Mouse (Mus musculus) thymus, postnatal 4 days (tissue): ENCODE measurements around the gene Egfl6.

Experiments
- DNase-seq: peaks from one replicate; pipeline ENCODE4 v3.0.0; 2021

The Egfl6 gene

DNA sequence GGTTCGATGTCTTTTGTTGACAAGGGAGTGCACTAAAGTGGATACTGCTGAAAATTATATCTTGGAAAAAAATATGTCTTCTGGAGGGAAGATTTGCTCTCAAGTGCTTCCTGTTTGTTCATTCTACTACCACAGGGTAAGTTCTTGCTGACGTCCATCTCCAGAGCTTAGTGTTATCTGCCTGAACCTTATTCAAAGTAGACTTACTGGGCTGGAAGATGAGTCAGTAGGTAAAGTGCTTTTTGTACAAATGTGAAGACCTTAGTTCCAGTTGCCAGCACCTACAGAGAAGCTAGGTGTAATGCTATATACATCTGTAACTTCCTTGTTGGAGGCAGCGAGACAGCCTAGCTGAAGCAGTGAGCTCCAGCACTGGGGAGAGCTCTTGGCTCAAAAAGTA is 69.6 kb downstream of the Egfl6 start:
- no peak for DNase-seq

DNA sequence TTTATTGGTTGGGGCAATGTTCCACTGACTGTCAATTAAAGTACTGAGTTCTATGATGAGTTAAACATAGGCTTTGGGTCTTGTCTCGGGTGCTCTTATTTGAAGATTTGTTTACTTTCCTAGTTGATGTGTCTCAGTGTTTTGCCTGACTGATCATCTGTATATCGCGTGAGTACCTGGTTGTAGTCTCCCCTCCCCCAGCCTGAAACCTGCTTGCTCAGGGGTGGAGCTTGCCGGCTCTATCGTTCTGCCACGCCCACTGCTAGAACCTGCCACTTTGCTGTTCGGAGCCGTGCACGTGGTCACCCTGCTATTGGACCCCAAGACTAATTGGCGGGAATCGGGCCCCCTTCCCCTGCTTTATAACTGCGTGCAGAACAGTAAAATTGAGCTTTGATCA is 71.5 kb downstream of the Egfl6 start:
- peak; percentile 49 for DNase-seq

GRCm38 (mm10) chrX:166512071-166512470 is 73.4 kb downstream of the Egfl6 start:
- DNase-seq: no peak

DNA sequence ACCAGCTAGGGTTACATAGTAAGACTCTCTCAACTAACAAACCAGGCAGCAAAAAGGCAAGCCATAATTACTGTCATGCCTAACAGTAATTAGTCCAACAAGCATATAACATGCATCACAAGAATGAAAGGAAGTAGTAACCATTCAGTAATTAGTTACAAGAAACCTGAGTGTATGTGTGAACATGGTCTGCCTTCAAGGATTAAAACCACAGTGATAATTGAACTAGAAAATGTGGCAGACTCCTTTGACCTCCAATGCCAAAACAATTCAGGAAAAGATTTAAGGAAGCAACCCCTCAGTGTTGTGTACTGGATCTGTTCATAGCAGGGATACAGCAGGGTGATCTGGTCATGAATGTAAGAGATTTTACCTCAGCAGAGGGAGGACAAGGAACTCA is 74.4 kb downstream of the Egfl6 start:
- DNase-seq: no peak

DNA sequence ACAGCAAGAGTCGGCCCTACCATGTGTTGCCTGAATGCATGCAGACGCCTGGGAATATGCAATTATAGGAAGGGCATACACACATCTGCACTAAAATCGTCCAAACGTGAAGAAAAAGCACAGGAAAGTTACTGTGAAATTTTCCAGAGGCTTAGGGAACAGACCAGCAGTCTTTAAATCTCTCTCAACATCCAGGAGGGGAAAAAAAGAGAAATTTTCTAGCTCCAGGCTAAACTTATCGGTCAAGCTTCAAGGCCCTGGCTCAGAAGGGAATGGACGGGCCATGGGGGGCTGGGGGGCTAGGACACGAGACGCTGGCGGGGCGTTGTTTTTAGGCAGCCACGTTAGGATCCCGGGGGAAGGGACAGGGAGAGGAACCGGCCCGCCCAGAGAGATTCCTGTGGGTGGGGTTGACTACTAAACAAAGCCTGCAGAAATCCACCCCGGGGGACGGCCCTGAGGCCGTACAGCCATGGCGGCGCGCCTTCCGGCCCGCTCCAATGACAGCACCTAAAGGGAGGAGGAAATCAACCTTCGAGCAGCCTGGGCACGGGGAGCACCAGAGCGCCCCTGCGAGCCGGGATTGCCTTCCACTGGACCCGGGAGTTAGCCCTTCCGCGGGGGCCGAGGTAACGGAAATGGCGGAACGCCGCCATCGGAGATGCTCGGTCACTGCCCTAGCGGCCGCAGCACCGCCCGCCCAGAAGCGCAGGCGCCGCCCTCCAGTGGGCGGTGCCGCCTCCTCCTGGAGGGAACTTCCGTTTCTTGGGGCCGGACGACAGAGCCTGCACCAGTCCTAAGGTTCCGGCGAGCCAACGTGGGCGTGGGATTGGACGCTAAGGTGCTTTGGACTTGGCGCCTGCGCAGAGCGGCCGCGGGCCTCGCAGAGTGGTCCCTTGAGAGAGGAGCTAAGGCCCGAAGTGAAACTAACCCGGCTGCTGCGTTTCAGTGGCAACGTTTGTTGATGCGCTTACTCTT is 75.5 kb downstream of the Egfl6 start:
- DNase-seq: peak; percentile 93

DNA sequence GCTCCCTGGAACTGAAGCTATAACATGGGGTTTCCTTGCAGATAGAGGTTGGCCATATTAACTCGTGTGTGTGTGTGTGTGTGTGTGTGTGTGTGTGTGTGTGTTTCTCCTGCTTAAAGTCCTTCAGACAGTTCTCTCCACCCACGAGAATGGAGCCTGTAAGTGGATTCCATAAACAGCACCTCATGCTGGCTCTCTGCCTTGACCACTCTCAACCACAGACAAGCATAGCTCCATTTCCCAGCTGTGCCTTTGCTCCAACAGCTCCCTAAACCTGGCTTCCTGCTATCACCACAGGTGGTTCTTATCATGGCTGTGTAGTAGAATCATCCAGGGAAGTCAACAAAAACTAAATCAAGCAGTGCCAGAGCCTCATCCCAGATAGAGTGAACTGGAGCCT is 81.1 kb downstream of the Egfl6 start:
- DNase-seq: no peak

DNA sequence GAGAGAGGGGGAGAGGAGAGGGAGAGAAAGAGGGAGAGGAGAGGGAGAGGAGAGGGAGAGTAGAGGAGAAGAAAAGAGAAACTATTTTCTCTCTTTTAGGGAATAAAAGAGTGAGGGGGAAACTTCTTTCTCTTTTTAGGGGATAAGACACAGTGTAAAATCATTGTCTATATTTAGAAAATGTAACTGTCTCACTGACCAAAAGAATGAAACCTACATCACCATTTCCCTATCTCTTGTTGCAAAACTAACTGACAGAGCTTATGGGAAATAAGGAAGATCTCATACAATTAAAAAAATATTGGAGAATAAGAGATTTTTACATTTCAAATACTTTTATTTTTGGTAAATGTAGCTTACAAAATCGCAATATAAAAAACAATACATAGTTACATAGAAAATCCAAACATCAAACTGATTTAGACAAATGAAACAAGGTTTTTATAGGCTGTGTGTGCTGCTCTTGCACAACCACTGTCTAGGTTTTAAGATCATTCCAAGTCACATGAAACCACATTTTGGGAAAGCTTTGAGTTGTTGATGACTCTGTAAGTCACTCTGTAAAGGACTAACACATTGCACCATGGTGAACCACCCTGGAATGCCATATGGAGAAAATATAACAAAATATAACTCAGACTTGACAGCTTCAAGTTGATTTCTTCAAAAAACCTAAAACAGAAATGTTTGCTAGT is 85.9 kb downstream of the Egfl6 start:
- DNase-seq: no peak

- DNase-seq: no peak
These were observed 87.7 kb downstream of the Egfl6 start for GRCm38 (mm10) chrX:166497771-166498170.

GRCm38 (mm10) chrX:166495052-166495451 is 90.5 kb downstream of the Egfl6 start:
- no peak for DNase-seq

DNA sequence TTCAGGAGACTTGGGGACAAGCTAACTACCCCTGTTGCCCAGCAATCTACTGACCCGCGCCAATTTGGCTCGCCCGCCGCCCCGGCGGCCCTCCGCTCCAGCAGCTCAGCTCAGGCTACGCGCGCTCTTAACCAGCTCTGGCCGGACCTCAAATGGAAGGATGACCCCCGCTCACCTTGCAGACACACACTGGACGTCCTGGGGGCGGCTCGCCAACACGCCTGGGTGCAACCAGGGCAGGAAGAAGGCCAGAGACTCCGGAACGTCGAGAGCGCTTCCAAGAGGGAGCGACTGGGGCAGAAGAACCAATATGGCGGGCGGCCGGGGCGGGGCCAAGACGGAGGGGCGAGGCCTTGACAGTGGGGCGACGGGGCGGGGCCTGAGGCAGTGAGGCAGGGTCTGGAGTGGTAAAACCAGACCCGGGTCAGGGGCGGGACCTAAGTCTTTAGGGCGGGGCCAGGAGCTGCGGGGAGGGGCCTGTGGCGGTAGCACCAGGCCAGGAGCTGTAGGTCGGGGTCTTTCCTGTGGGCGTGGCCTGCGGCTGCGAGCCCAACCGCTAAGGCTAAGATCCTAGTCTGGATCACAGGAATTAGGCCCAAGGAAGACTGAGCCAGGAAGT is 106.0 kb downstream of the Egfl6 start, which contains the start of gene Rab9:
Gene Rab9 (minus strand): TSS at position 503 of the 619 bp plus-strand sequence.
- DNase-seq: peak; percentile 98

- no peak for DNase-seq
These were observed 106.7 kb downstream of the Egfl6 start for GRCm38 (mm10) chrX:166478631-166479364.

DNA sequence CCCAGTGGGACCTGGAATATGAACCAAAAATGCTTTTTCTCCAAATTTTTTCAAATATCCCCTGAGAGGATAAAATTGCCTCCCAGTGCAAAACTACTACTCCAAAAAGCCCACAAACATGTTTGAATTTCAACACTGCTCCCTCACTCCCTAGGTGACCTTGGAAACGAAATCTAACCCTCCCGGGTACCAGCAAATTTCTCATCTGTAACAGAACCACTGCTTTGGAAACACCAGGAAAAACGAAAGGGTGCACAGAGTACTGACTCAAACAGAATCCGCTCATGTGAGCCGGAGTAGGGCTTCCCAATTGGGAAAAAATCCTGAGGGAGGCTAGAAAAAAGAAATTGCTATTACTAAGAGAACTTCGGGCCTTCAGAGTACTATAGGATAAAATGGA is 108.1 kb downstream of the Egfl6 start:
- DNase-seq: no peak
